Mouse (Mus musculus): Measurements from ENCODE around the gene Serinc2. TPM values are rescaled to one million over a fixed set of nuclear protein-coding genes. Genes with fewer than 3 reads are reported as not detected.

The Serinc2 gene
- polyA plus RNA-seq, 1 experiment from 2014 or later = 29.6 TPM

GRCm38 (mm10) chr4:130273698-130274345, 5.2 kb downstream of the Serinc2 start:
- peak overlapping the region; percentile 94 for H3K9ac ChIP-seq (ENCODE audit: low read depth, low read length)
- H3K27ac ChIP-seq (ENCODE audit: low read length) = peak overlapping the region; percentile 92
- peak overlapping the region; percentile 78 for H3K4me3 ChIP-seq (ENCODE audit: low read depth, low read length)
- no peaks in the 10 kb centered on the region for H3K9me3 ChIP-seq (replicated peaks; ENCODE audit: control insufficient read depth, low read length, poor library complexity, severe bottlenecking)
- H3K27me3 ChIP-seq (ENCODE audit: control insufficient read depth, insufficient read depth, low read depth, low read length) = no peaks in the 10 kb centered on the region
- H3K4me1 ChIP-seq (ENCODE audit: control insufficient read depth, insufficient read depth, low read length) = peaks cover 21% of the 10 kb centered on the region
- H3K36me3 ChIP-seq (ENCODE audit: control insufficient read depth, insufficient read depth, low read length) = no peaks in the 10 kb centered on the region
- peak; percentile 61 for ATAC-seq
- 2% methylated on average over 11 of the region's 12 CpGs for WGBS
- H3K4me2 ChIP-seq (ENCODE audit: low read length) = peak overlapping the region; percentile 82

GRCm38 (mm10) chr4:130270611-130271347, 8.2 kb downstream of the Serinc2 start:
- H3K9me3 ChIP-seq (replicated peaks; ENCODE audit: control insufficient read depth, low read length, poor library complexity, severe bottlenecking) = no peaks in the 10 kb centered on the region
- H3K4me1 ChIP-seq (ENCODE audit: control insufficient read depth, insufficient read depth, low read length) = peaks cover 18% of the 10 kb centered on the region
- H3K36me3 ChIP-seq (ENCODE audit: control insufficient read depth, insufficient read depth, low read length) = no peaks in the 10 kb centered on the region
- no peak overlapping the region for H3K4me2 ChIP-seq (ENCODE audit: low read length)
- WGBS = 89% methylated on average over 6 of the region's 6 CpGs
- no peak overlapping the region for H3K4me3 ChIP-seq (ENCODE audit: low read depth, low read length)
- no peak overlapping the region for H3K9ac ChIP-seq (ENCODE audit: low read depth, low read length)
- no peaks in the 10 kb centered on the region for H3K27me3 ChIP-seq (ENCODE audit: control insufficient read depth, insufficient read depth, low read depth, low read length)
- no peak for ATAC-seq
- no peak overlapping the region for H3K27ac ChIP-seq (ENCODE audit: low read length)

- peaks cover 13% of the 10 kb centered on the region for H3K4me1 ChIP-seq (ENCODE audit: control insufficient read depth, insufficient read depth, low read length)
- ATAC-seq = no peak
- WGBS = 87% methylated on average over 8 of the region's 8 CpGs
- H3K27me3 ChIP-seq (ENCODE audit: control insufficient read depth, insufficient read depth, low read depth, low read length) = no peaks in the 10 kb centered on the region
- H3K4me2 ChIP-seq (ENCODE audit: low read length) = no peak overlapping the region
- no peaks in the 10 kb centered on the region for H3K36me3 ChIP-seq (ENCODE audit: control insufficient read depth, insufficient read depth, low read length)
- no peak overlapping the region for H3K9ac ChIP-seq (ENCODE audit: low read depth, low read length)
- H3K4me3 ChIP-seq (ENCODE audit: low read depth, low read length) = no peak overlapping the region
- H3K27ac ChIP-seq (ENCODE audit: low read length) = no peak overlapping the region
- no peaks in the 10 kb centered on the region for H3K9me3 ChIP-seq (replicated peaks; ENCODE audit: control insufficient read depth, low read length, poor library complexity, severe bottlenecking)
Measured at GRCm38 (mm10) chr4:130270089-130270488, 8.9 kb downstream of the Serinc2 start.

- H3K4me2 ChIP-seq (ENCODE audit: low read length) = no peak overlapping the region
Measured at GRCm38 (mm10) chr4:130268736-130269135, 10.3 kb downstream of the Serinc2 start.

GRCm38 (mm10) chr4:130267069-130267468, 11.9 kb downstream of the Serinc2 start:
- H3K27me3 ChIP-seq (ENCODE audit: control insufficient read depth, insufficient read depth, low read depth, low read length) = no peaks in the 10 kb centered on the region
- no peak overlapping the region for H3K27ac ChIP-seq (ENCODE audit: low read length)
- H3K4me1 ChIP-seq (ENCODE audit: control insufficient read depth, insufficient read depth, low read length) = peaks cover 9% of the 10 kb centered on the region
- WGBS = 78% methylated on average over 7 of the region's 7 CpGs
- no peak overlapping the region for H3K9ac ChIP-seq (ENCODE audit: low read depth, low read length)
- H3K9me3 ChIP-seq (replicated peaks; ENCODE audit: control insufficient read depth, low read length, poor library complexity, severe bottlenecking) = no peaks in the 10 kb centered on the region
- no peak overlapping the region for H3K4me3 ChIP-seq (ENCODE audit: low read depth, low read length)
- no peak overlapping the region for H3K4me2 ChIP-seq (ENCODE audit: low read length)
- no peaks in the 10 kb centered on the region for H3K36me3 ChIP-seq (ENCODE audit: control insufficient read depth, insufficient read depth, low read length)
- ATAC-seq = no peak

More at GRCm38 (mm10) chr4:130268736-130269135, 10.3 kb downstream of the Serinc2 start:
- Histone ChIP-seq H3K9me3 (replicated peaks; ENCODE audit: control insufficient read depth, low read length, poor library complexity, severe bottlenecking) (no peaks in the 10 kb centered on the region), H3K9ac (ENCODE audit: low read depth, low read length) (no peak overlapping the region), H3K36me3 (ENCODE audit: control insufficient read depth, insufficient read depth, low read length) (no peaks in the 10 kb centered on the region), H3K27ac (ENCODE audit: low read length) (no peak overlapping the region), H3K27me3 (ENCODE audit: control insufficient read depth, insufficient read depth, low read depth, low read length) (no peaks in the 10 kb centered on the region), H3K4me3 (ENCODE audit: low read depth, low read length) (no peak overlapping the region), H3K4me1 (ENCODE audit: control insufficient read depth, insufficient read depth, low read length) (peaks cover 21% of the 10 kb centered on the region)
- WGBS = 89% methylated on average over 10 of the region's 10 CpGs
- no peak for ATAC-seq

GRCm38 (mm10) chr4:130266601-130267000, 12.4 kb downstream of the Serinc2 start:
- Histone ChIP-seq H3K9ac (ENCODE audit: low read depth, low read length) (no peak overlapping the region), H3K27ac (ENCODE audit: low read length) (no peak overlapping the region), H3K36me3 (ENCODE audit: control insufficient read depth, insufficient read depth, low read length) (no peaks in the 10 kb centered on the region), H3K4me3 (ENCODE audit: low read depth, low read length) (no peak overlapping the region), H3K9me3 (replicated peaks; ENCODE audit: control insufficient read depth, low read length, poor library complexity, severe bottlenecking) (no peaks in the 10 kb centered on the region), H3K4me2 (ENCODE audit: low read length) (no peak overlapping the region), H3K27me3 (ENCODE audit: control insufficient read depth, insufficient read depth, low read depth, low read length) (no peaks in the 10 kb centered on the region), H3K4me1 (ENCODE audit: control insufficient read depth, insufficient read depth, low read length) (peaks cover 8% of the 10 kb centered on the region)
- WGBS = 47% methylated on average over 9 of the region's 9 CpGs
- no peak for ATAC-seq

GRCm38 (mm10) chr4:130264698-130265349, 14.2 kb downstream of the Serinc2 start:
- Histone ChIP-seq H3K4me3 (ENCODE audit: low read depth, low read length) (no peak overlapping the region), H3K4me1 (ENCODE audit: control insufficient read depth, insufficient read depth, low read length) (peaks cover 8% of the 10 kb centered on the region), H3K9ac (ENCODE audit: low read depth, low read length) (no peak overlapping the region), H3K36me3 (ENCODE audit: control insufficient read depth, insufficient read depth, low read length) (no peaks in the 10 kb centered on the region), H3K4me2 (ENCODE audit: low read length) (no peak overlapping the region), H3K27me3 (ENCODE audit: control insufficient read depth, insufficient read depth, low read depth, low read length) (no peaks in the 10 kb centered on the region), H3K27ac (ENCODE audit: low read length) (no peak overlapping the region), H3K9me3 (replicated peaks; ENCODE audit: control insufficient read depth, low read length, poor library complexity, severe bottlenecking) (no peaks in the 10 kb centered on the region)
- ATAC-seq = 0 out of 2 replicates have a peak, but pooled peaks have one; percentile 32
- 22% methylated on average over 23 of the region's 24 CpGs for WGBS

GRCm38 (mm10) chr4:130264131-130264530, 14.9 kb downstream of the Serinc2 start:
- Histone ChIP-seq H3K27me3 (ENCODE audit: control insufficient read depth, insufficient read depth, low read depth, low read length) (no peaks in the 10 kb centered on the region), H3K4me2 (ENCODE audit: low read length) (no peak overlapping the region), H3K9ac (ENCODE audit: low read depth, low read length) (no peak overlapping the region), H3K4me1 (ENCODE audit: control insufficient read depth, insufficient read depth, low read length) (peaks cover 8% of the 10 kb centered on the region), H3K9me3 (replicated peaks; ENCODE audit: control insufficient read depth, low read length, poor library complexity, severe bottlenecking) (no peaks in the 10 kb centered on the region), H3K36me3 (ENCODE audit: control insufficient read depth, insufficient read depth, low read length) (no peaks in the 10 kb centered on the region; the same call in 1 of the 2 replicates), H3K4me3 (ENCODE audit: low read depth, low read length) (no peak overlapping the region), H3K27ac (ENCODE audit: low read length) (no peak overlapping the region)
- no peak for ATAC-seq
- WGBS = 20% methylated on average over 11 of the region's 11 CpGs

- Histone ChIP-seq H3K36me3 (ENCODE audit: control insufficient read depth, insufficient read depth, low read length) (peaks cover 17% of the 10 kb centered on the region), H3K9me3 (replicated peaks; ENCODE audit: control insufficient read depth, low read length, poor library complexity, severe bottlenecking) (no peaks in the 10 kb centered on the region), H3K27ac (ENCODE audit: low read length) (no peak overlapping the region), H3K4me2 (ENCODE audit: low read length) (no peak overlapping the region), H3K4me1 (ENCODE audit: control insufficient read depth, insufficient read depth, low read length) (peaks cover 8% of the 10 kb centered on the region), H3K9ac (ENCODE audit: low read depth, low read length) (no peak overlapping the region), H3K27me3 (ENCODE audit: control insufficient read depth, insufficient read depth, low read depth, low read length) (no peaks in the 10 kb centered on the region), H3K4me3 (ENCODE audit: low read depth, low read length) (no peak overlapping the region)
- 36% methylated on average over 5 of the region's 5 CpGs for WGBS
- ATAC-seq = no peak
Measured at GRCm38 (mm10) chr4:130260406-130260805, 18.6 kb downstream of the Serinc2 start.

All from midbrain, embryonic 16.5 days (tissue).